Mouse (Mus musculus) cerebellum, adult 2 months (tissue): ENCODE results near the gene Smarcc1. TPM values are rescaled to one million over a fixed set of nuclear protein-coding genes. Genes with fewer than 3 reads are reported as not detected.

Experiments used
- DNase-seq, 2 experiments: peaks; one replicate each; pipeline ENCODE4 v3.0.0; 2021
- H3K27ac ChIP-seq: fragments of 200-500 bp; 2 replicates; pipeline ENCODE4 v1.5.1; 2012; ENCODE audit warnings: low read length, control low read depth, inconsistent platforms; ENCODE audit not compliant: insufficient read depth
- H3K27me3 ChIP-seq: fragments of 200-500 bp; 2 replicates; pipeline ENCODE4 v1.6.1; 2012; ENCODE audit warnings: inconsistent platforms, mild to moderate bottlenecking, low read length, moderate library complexity; ENCODE audit not compliant: control insufficient read depth, insufficient read depth
- H3K4me1 ChIP-seq: fragments of 200-500 bp; 2 replicates; pipeline ENCODE4 v1.6.1; 2011; ENCODE audit warnings: low read length; ENCODE audit not compliant: control insufficient read depth, insufficient read depth
- H3K4me3 ChIP-seq: fragments of 200-500 bp; replicated peaks from 2 replicates; pipeline ENCODE3; 2011; ENCODE audit warnings: mild to moderate bottlenecking, low read depth, low read length, control low read depth; ENCODE audit not compliant: insufficient read depth
- CTCF ChIP-seq: fragments of 200-500 bp; IDR thresholded peaks from 2 replicates; pipeline ENCODE4 v1.5.1; 2011; ENCODE audit warnings: low read depth, mild to moderate bottlenecking, control low read depth, low read length, moderate library complexity, borderline replicate concordance; ENCODE audit not compliant: insufficient read depth
- POLR2A ChIP-seq: fragments of 200-500 bp; IDR thresholded peaks from 2 replicates; pipeline ENCODE4 v1.6.1; 2011; ENCODE audit warnings: low read length, control low read depth, borderline replicate concordance; ENCODE audit not compliant: insufficient read depth
- WGBS: fragments of 180-500 bp; shearing (Covaris S2); methylation state at CpG from one replicate; pipeline ENCODE4 v1.1.7; 2018; 5-methylcytosine and 5-hydroxymethylcytosine counted together
- polyA plus RNA-seq: library from polyadenylated mRNA; depleted of rRNA; stranded (reverse); fragments of >200 nt; gene quantifications from 2 replicates; pipeline ENCODE4 v1.2.3, GENCODE M21; 2012

Gene Smarcc1
- polyA plus RNA-seq, 1 experiment = 23.1 TPM

GRCm38 (mm10) chr9:110208265-110208664, 90.8 kb downstream of the Smarcc1 start:
- TF ChIP-seq POLR2A (no peak), CTCF (no peak)
- H3K4me3 ChIP-seq = no peak overlapping the region
- no peaks in the 10 kb centered on the region for H3K27me3 ChIP-seq
- no peak for DNase-seq
- no peak overlapping the region for H3K27ac ChIP-seq
- 73% methylated on average over 7 of the region's 7 CpGs for WGBS
- peaks cover 3% of the 10 kb centered on the region; the same call in 1 of the 2 replicates for H3K4me1 ChIP-seq

GRCm38 (mm10) chr9:110208967-110209366, 91.5 kb downstream of the Smarcc1 start:
- Histone ChIP-seq H3K4me3 (no peak overlapping the region), H3K4me1 (peaks cover 3% of the 10 kb centered on the region; the same call in 1 of the 2 replicates), H3K27ac (no peak overlapping the region), H3K27me3 (no peaks in the 10 kb centered on the region)
- no peak for TF ChIP-seq CTCF
- no peak for TF ChIP-seq POLR2A
- no peak for DNase-seq
- WGBS = 90% methylated on average over 3 of the region's 3 CpGs

- no peak overlapping the region for H3K4me3 ChIP-seq
- H3K27me3 ChIP-seq = no peaks in the 10 kb centered on the region
- TF ChIP-seq POLR2A (no peak), CTCF (no peak)
- 88% methylated on average over 4 of the region's 4 CpGs for WGBS
- no peak overlapping the region for H3K27ac ChIP-seq
- no peak for DNase-seq
- H3K4me1 ChIP-seq = peaks cover 3% of the 10 kb centered on the region
These were observed 106.8 kb downstream of the Smarcc1 start for GRCm38 (mm10) chr9:110224273-110224672.

GRCm38 (mm10) chr9:110226191-110226590, 108.7 kb downstream of the Smarcc1 start:
- TF ChIP-seq POLR2A (no peak), CTCF (no peak)
- no peak overlapping the region for H3K27ac ChIP-seq
- WGBS = 93% methylated on average over 4 of the region's 4 CpGs
- H3K4me1 ChIP-seq = peaks cover 17% of the 10 kb centered on the region
- H3K27me3 ChIP-seq = no peaks in the 10 kb centered on the region
- no peak overlapping the region for H3K4me3 ChIP-seq
- DNase-seq = no peak

GRCm38 (mm10) chr9:110228671-110229070, 111.2 kb downstream of the Smarcc1 start:
- H3K27ac ChIP-seq = 0 out of 2 replicates have a peak overlapping the region, but pooled peaks have one; percentile 36
- WGBS = 93% methylated on average over 6 of the region's 6 CpGs
- no peak for TF ChIP-seq CTCF
- DNase-seq = no peak
- H3K27me3 ChIP-seq = no peaks in the 10 kb centered on the region
- H3K4me1 ChIP-seq = peaks cover 17% of the 10 kb centered on the region
- no peak overlapping the region for H3K4me3 ChIP-seq

GRCm38 (mm10) chr9:110229112-110229511, 111.6 kb downstream of the Smarcc1 start:
- TF ChIP-seq POLR2A = no peak
- no peak for TF ChIP-seq CTCF
- no peak for DNase-seq
- Histone ChIP-seq H3K27me3 (no peaks in the 10 kb centered on the region), H3K4me1 (peaks cover 17% of the 10 kb centered on the region), H3K4me3 (no peak overlapping the region), H3K27ac (peak overlapping the region; percentile 96)
- WGBS = 100% methylated on average over 1 of the region's 1 CpGs

GRCm38 (mm10) chr9:110229566-110230248, 112.2 kb downstream of the Smarcc1 start:
- peak overlapping the region; percentile 96 for H3K27ac ChIP-seq

GRCm38 (mm10) chr9:110230395-110231071, 113.0 kb downstream of the Smarcc1 start:
- WGBS = 16% methylated on average over 16 of the region's 16 CpGs
- TF ChIP-seq CTCF (no peak), POLR2A (peak; percentile 51; the same call in 1 of the 2 replicates)
- Histone ChIP-seq H3K4me1 (peaks cover 17% of the 10 kb centered on the region), H3K4me3 (peak overlapping the region; percentile 21), H3K27ac (peak overlapping the region; percentile 87), H3K27me3 (no peaks in the 10 kb centered on the region)
- peak; percentile 85 to 93 for DNase-seq

More at GRCm38 (mm10) chr9:110229566-110230248, 112.2 kb downstream of the Smarcc1 start:
- 37% methylated on average over 10 of the region's 10 CpGs for WGBS
- peak; percentile 45 to 59 for DNase-seq
- H3K27me3 ChIP-seq = no peaks in the 10 kb centered on the region
- TF ChIP-seq POLR2A (no peak), CTCF (no peak)
- peaks cover 17% of the 10 kb centered on the region for H3K4me1 ChIP-seq
- H3K4me3 ChIP-seq = no peak overlapping the region
